Mouse (Mus musculus): ENCODE data around the gene Wdr93. TPM values are rescaled to one million over a fixed set of nuclear protein-coding genes. Genes with fewer than 3 reads are reported as not detected.
"Not testable (repeated sequence)": the region's sequence is repeated elsewhere in the genome, so short reads cannot be mapped to it uniquely, and the experiment has no call there.

The Wdr93 gene
- total RNA-seq, 2 experiments from 2014 or later: 0.14 TPM; not detected in 1

- H3K4me3 ChIP-seq: no peak overlapping the region
- H3K27ac ChIP-seq: no peak overlapping the region
- TF ChIP-seq CTCF (IDR thresholded peaks at IDR 0.05): no peak
- intact Hi-C loops (cut with DNase I): no loop called here
- DNase-seq: no peak
Observed at GRCm38 (mm10) chr7:79759766-79760165, 16.8 kb downstream of the Wdr93 start.

GRCm38 (mm10) chr7:79761124-79761876, 18.3 kb downstream of the Wdr93 start:
- no peak for DNase-seq
- Histone ChIP-seq H3K27ac (no peak overlapping the region), H3K4me3 (no peak overlapping the region)
- intact Hi-C loops (cut with DNase I): no loop called here
- TF ChIP-seq CTCF (IDR thresholded peaks at IDR 0.05): no peak

GRCm38 (mm10) chr7:79762106-79762505, 19.1 kb downstream of the Wdr93 start:
- Histone ChIP-seq H3K27ac (no peak overlapping the region), H3K4me3 (no peak overlapping the region)
- no peak for TF ChIP-seq CTCF (IDR thresholded peaks at IDR 0.05)
- DNase-seq: no peak
- intact Hi-C loops (cut with DNase I): no loop called here

- Histone ChIP-seq H3K4me3 (no peak overlapping the region), H3K27ac (no peak overlapping the region)
- DNase-seq: no peak
- intact Hi-C loops (cut with DNase I): no loop called here
- TF ChIP-seq CTCF (IDR thresholded peaks at IDR 0.05): peak; percentile 14; the same call in 1 of the 2 replicates
Observed at GRCm38 (mm10) chr7:79765991-79766390, 23.0 kb downstream of the Wdr93 start.

GRCm38 (mm10) chr7:79769664-79770063, 26.7 kb downstream of the Wdr93 start:
- H3K4me3 ChIP-seq: no peak overlapping the region
- no peak overlapping the region for H3K27ac ChIP-seq
- intact Hi-C loops (cut with DNase I): no loop called here
- TF ChIP-seq CTCF (IDR thresholded peaks at IDR 0.05): no peak
- no peak for DNase-seq

- DNase-seq: no peak
- no peak overlapping the region for H3K4me3 ChIP-seq
- no peak for TF ChIP-seq CTCF (IDR thresholded peaks at IDR 0.05)
- H3K27ac ChIP-seq: no peak overlapping the region
- intact Hi-C loops (cut with DNase I): no loop called here
Observed at GRCm38 (mm10) chr7:79771561-79772512, 28.9 kb downstream of the Wdr93 start.

- TF ChIP-seq CTCF (IDR thresholded peaks at IDR 0.05): peak; percentile 95
- peak; percentile 79 for DNase-seq
- Histone ChIP-seq H3K4me3 (peak overlapping the region; percentile 65), H3K27ac (peak overlapping the region; percentile 67)
- intact Hi-C loops (cut with DNase I): loop anchor here (1.0 kb wide), 1 partner anchor 133 kb away; no protein-coding TSS in a partner anchor
Observed at GRCm38 (mm10) chr7:79780647-79781626, 38.0 kb downstream of the Wdr93 start.

- no peak overlapping the region for H3K4me3 ChIP-seq
- intact Hi-C loops (cut with DNase I): loop anchor here (1.0 kb wide), 1 partner anchor 132 kb away; no protein-coding TSS in a partner anchor
- no peak for DNase-seq
- TF ChIP-seq CTCF (IDR thresholded peaks at IDR 0.05): no peak
- no peak overlapping the region for H3K27ac ChIP-seq
Observed at GRCm38 (mm10) chr7:79781826-79782515, 39.0 kb downstream of the Wdr93 start.

- Histone ChIP-seq H3K4me3 (no peak overlapping the region), H3K27ac (no peak overlapping the region)
- DNase-seq: no peak
- no peak for TF ChIP-seq CTCF (IDR thresholded peaks at IDR 0.05)
- intact Hi-C loops (cut with DNase I): no loop called here
Observed at GRCm38 (mm10) chr7:79782516-79782855, 39.5 kb downstream of the Wdr93 start.

- no peak overlapping the region for H3K4me3 ChIP-seq
- no peak overlapping the region for H3K27ac ChIP-seq
- DNase-seq: peak; percentile 64
- intact Hi-C loops (cut with DNase I): no loop called here
- TF ChIP-seq CTCF (IDR thresholded peaks at IDR 0.05): peak; percentile 81
Observed at GRCm38 (mm10) chr7:79786295-79786694, 43.3 kb downstream of the Wdr93 start.

- intact Hi-C loops (cut with DNase I); H3K4me3 ChIP-seq; H3K27ac ChIP-seq; DNase-seq: not testable (repeated sequence)
Observed at GRCm38 (mm10) chr7:79789812-79790211, 46.8 kb downstream of the Wdr93 start.

Measured in gastrocnemius, adult 2 months (tissue).